Mouse (Mus musculus) liver, adult 2 months (tissue): ENCODE results near the gene Aqp1. TPM values are rescaled to one million over a fixed set of nuclear protein-coding genes. Genes with fewer than 3 reads are reported as not detected.

Experiments used
- DNase-seq: peaks from one replicate; pipeline ENCODE4 v3.0.0-alpha.2; 2011; ENCODE audit warnings: low read depth, low spot score; ENCODE audit errors: extremely low read depth
- H3K27ac ChIP-seq: fragments of 200-500 bp; replicated peaks from 2 replicates; pipeline ENCODE4 v1.5.1; 2012; ENCODE audit warnings: low read depth, mild to moderate bottlenecking, control low read depth, inconsistent platforms, low read length; ENCODE audit not compliant: insufficient read depth
- H3K27me3 ChIP-seq: fragments of 200-500 bp; 2 replicates; pipeline ENCODE4 v1.6.1; 2012; ENCODE audit warnings: mild to moderate bottlenecking, moderate library complexity, low read length, inconsistent platforms; ENCODE audit not compliant: control insufficient read depth, insufficient read depth
- H3K36me3 ChIP-seq: fragments of 200-500 bp; 2 replicates; pipeline ENCODE4 v1.6.1; 2012; ENCODE audit warnings: low read length, inconsistent platforms; ENCODE audit not compliant: control insufficient read depth, insufficient read depth
- H3K4me1 ChIP-seq: fragments of 200-500 bp; 2 replicates; pipeline ENCODE4 v1.6.1; 2011; ENCODE audit warnings: low read length; ENCODE audit not compliant: control insufficient read depth, insufficient read depth
- H3K4me3 ChIP-seq: fragments of 200-500 bp; 2 replicates; pipeline ENCODE4 v1.5.1; 2011; ENCODE audit warnings: low read depth, mild to moderate bottlenecking, control low read depth, low read length, moderate library complexity; ENCODE audit not compliant: insufficient read depth
- H3K79me2 ChIP-seq: fragments of 200-500 bp; 2 replicates; pipeline ENCODE4 v1.6.1; 2012; ENCODE audit warnings: inconsistent platforms, mild to moderate bottlenecking, low read length, moderate library complexity; ENCODE audit not compliant: control insufficient read depth, insufficient read depth
- H3K9ac ChIP-seq: fragments of 200-500 bp; 2 replicates; pipeline ENCODE4 v1.6.1; 2012; ENCODE audit warnings: low read depth, mild to moderate bottlenecking, control low read depth, inconsistent platforms, low read length
- CTCF ChIP-seq: fragments of 200-500 bp; IDR thresholded peaks from 2 replicates; pipeline ENCODE4 v1.5.1; 2011; ENCODE audit warnings: low read depth, low read length, control low read depth
- POLR2A ChIP-seq: fragments of 200-500 bp; IDR thresholded peaks from 2 replicates; pipeline ENCODE4 v1.6.1; 2011; ENCODE audit warnings: low read length, control low read depth; ENCODE audit not compliant: insufficient read depth; ENCODE audit errors: extremely low read depth
- WGBS: fragments of 180-500 bp; shearing (Covaris S2); methylation state at CpG from one replicate; pipeline ENCODE4 v1.1.7; 2018; 5-methylcytosine and 5-hydroxymethylcytosine counted together
- polyA plus RNA-seq: library from polyadenylated mRNA; depleted of rRNA; stranded (reverse); fragments of >200 nt; gene quantifications from 2 replicates; pipeline ENCODE4 v1.2.3, GENCODE M21; 2012
- total RNA-seq: library from RNA; depleted of rRNA; stranded (reverse); fragments of >200 nt; gene quantifications from 2 replicates; pipeline ENCODE4 v1.2.3, GENCODE M21; 2014

Gene Aqp1
- total and polyA plus RNA-seq, 2 experiments: 88.6 to 91.4 TPM

GRCm38 (mm10) chr6:55299917-55300316, 36.3 kb upstream of the Aqp1 start:
- 97% methylated on average over 2 of the region's 2 CpGs for WGBS
- Histone ChIP-seq H3K9ac (no peak overlapping the region), H3K4me3 (no peak overlapping the region), H3K79me2 (no peaks in the 10 kb centered on the region), H3K36me3 (peaks cover 2% of the 10 kb centered on the region; the same call in 1 of the 2 replicates), H3K27ac (no peak overlapping the region), H3K27me3 (no peaks in the 10 kb centered on the region), H3K4me1 (peaks cover 4% of the 10 kb centered on the region; the same call in 1 of the 2 replicates)
- DNase-seq: no peak
- TF ChIP-seq CTCF: no peak
- TF ChIP-seq POLR2A: no peak

GRCm38 (mm10) chr6:55300704-55301103, 35.5 kb upstream of the Aqp1 start:
- H3K36me3 ChIP-seq: peaks cover 2% of the 10 kb centered on the region; the same call in 1 of the 2 replicates
- no peak overlapping the region for H3K4me3 ChIP-seq
- H3K9ac ChIP-seq: no peak overlapping the region
- H3K27ac ChIP-seq: no peak overlapping the region
- DNase-seq: no peak
- TF ChIP-seq POLR2A (no peak), CTCF (no peak)
- H3K79me2 ChIP-seq: no peaks in the 10 kb centered on the region
- 87% methylated on average over 11 of the region's 11 CpGs for WGBS
- H3K27me3 ChIP-seq: no peaks in the 10 kb centered on the region
- H3K4me1 ChIP-seq: peaks cover 4% of the 10 kb centered on the region; the same call in 1 of the 2 replicates

GRCm38 (mm10) chr6:55310179-55310578, 26.1 kb upstream of the Aqp1 start:
- 81% methylated on average over 2 of the region's 2 CpGs for WGBS
- H3K4me3 ChIP-seq: no peak overlapping the region
- H3K27me3 ChIP-seq: no peaks in the 10 kb centered on the region
- TF ChIP-seq CTCF (no peak), POLR2A (no peak)
- no peaks in the 10 kb centered on the region for H3K4me1 ChIP-seq
- no peak overlapping the region for H3K9ac ChIP-seq
- H3K36me3 ChIP-seq: no peaks in the 10 kb centered on the region
- no peak for DNase-seq
- no peaks in the 10 kb centered on the region for H3K79me2 ChIP-seq
- H3K27ac ChIP-seq: no peak overlapping the region

- Histone ChIP-seq H3K79me2 (no peaks in the 10 kb centered on the region), H3K9ac (no peak overlapping the region), H3K27me3 (no peaks in the 10 kb centered on the region), H3K4me1 (no peaks in the 10 kb centered on the region), H3K36me3 (no peaks in the 10 kb centered on the region), H3K27ac (no peak overlapping the region), H3K4me3 (no peak overlapping the region)
- TF ChIP-seq POLR2A (no peak), CTCF (no peak)
- 80% methylated on average over 5 of the region's 5 CpGs for WGBS
- no peak for DNase-seq
Observed at GRCm38 (mm10) chr6:55311962-55312361, 24.3 kb upstream of the Aqp1 start.

GRCm38 (mm10) chr6:55313893-55314292, 22.3 kb upstream of the Aqp1 start:
- Histone ChIP-seq H3K4me3 (no peak overlapping the region), H3K27ac (no peak overlapping the region), H3K4me1 (no peaks in the 10 kb centered on the region), H3K9ac (no peak overlapping the region), H3K79me2 (no peaks in the 10 kb centered on the region), H3K36me3 (no peaks in the 10 kb centered on the region), H3K27me3 (no peaks in the 10 kb centered on the region)
- TF ChIP-seq CTCF: no peak
- TF ChIP-seq POLR2A: no peak
- WGBS: 86% methylated on average over 4 of the region's 4 CpGs
- no peak for DNase-seq

GRCm38 (mm10) chr6:55314628-55315027, 21.6 kb upstream of the Aqp1 start:
- Histone ChIP-seq H3K4me3 (no peak overlapping the region), H3K4me1 (no peaks in the 10 kb centered on the region), H3K27ac (no peak overlapping the region), H3K79me2 (no peaks in the 10 kb centered on the region), H3K27me3 (no peaks in the 10 kb centered on the region), H3K9ac (no peak overlapping the region), H3K36me3 (no peaks in the 10 kb centered on the region)
- 91% methylated on average over 8 of the region's 8 CpGs for WGBS
- no peak for DNase-seq
- no peak for TF ChIP-seq POLR2A
- TF ChIP-seq CTCF: no peak
